14 mouse cellular contexts compared by ENCODE assay signal in the genomic region with DNA sequence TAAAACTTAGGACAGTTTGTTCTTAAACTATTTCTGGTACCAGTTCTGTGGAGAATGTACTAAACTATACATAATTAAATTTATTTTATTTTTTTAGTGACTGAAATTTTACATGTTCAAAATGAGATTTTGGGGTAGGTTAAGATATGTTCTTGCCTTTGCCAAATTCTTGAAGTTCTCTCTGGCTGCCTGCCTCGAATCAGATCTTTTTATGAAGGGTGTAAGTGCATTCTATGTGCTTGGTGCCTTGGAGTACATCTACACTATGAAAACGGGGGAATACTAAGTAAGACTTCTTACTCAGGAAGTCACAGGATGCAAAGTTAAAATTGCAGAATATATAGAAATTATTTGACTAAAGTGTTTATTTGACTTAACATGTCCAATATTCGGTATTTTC.
"Had no signal": no experiment of that assay in that cellular context is flagged by ENCODE, and none has a peak within 500 bp of the region (broad histone marks: within the 10 kb centered on the region; RNA-seq: fewer than 3 reads in every experiment).

No protein-coding gene starts in this region.

- H3K4me2 ChIP-seq: liver, embryonic 11.5 days; liver, embryonic 15.5 days had no signal

- H3K36me3 ChIP-seq: limb, embryonic 10.5 days; liver, embryonic 15.5 days; midbrain, embryonic 12.5 days had no signal

- H3K27ac ChIP-seq: limb, embryonic 10.5 days; liver, embryonic 15.5 days; stomach, postnatal 0 days had no signal

- DNase-seq: kidney, adult 8-10 months; kidney, postnatal 36 days; layer of hippocampus, adult 9-11 months; lung, adult 2 months; lung, postnatal 4 days; right cerebral cortex, postnatal 25 days; thymus, postnatal 4 days had no signal

- H3K9me3 ChIP-seq: limb, embryonic 10.5 days; liver, embryonic 15.5 days; midbrain, embryonic 12.5 days had no signal

- H3K9ac ChIP-seq: liver, embryonic 15.5 days; midbrain, embryonic 12.5 days had no signal

- H3K4me3 ChIP-seq: limb, embryonic 10.5 days; liver, embryonic 15.5 days; midbrain, embryonic 12.5 days had no signal

- ATAC-seq: intestine, postnatal 0 days; lung, postnatal 0 days had no signal

- H3K27me3 ChIP-seq: liver, embryonic 15.5 days; midbrain, embryonic 12.5 days had no signal

- H3K4me1 ChIP-seq: liver, embryonic 15.5 days had no signal
